Mouse (Mus musculus) CH12.LX (cell line): ENCODE data around the gene Rbm48. TPM values are rescaled to one million over a fixed set of nuclear protein-coding genes. Genes with fewer than 3 reads are reported as not detected.

ENCODE experiments used
- DNase-seq: peaks from one replicate; pipeline ENCODE4 v3.0.0-alpha.2; 2013; ENCODE audit errors: extremely low read depth
- H3K27ac ChIP-seq: 2 replicates; pipeline ENCODE4 v1.5.1; 2012; ENCODE audit warnings: low read depth, mild to moderate bottlenecking, control low read depth, moderate library complexity; ENCODE audit not compliant: insufficient read depth
- H3K27me3 ChIP-seq: replicated peaks from 2 replicates; pipeline ENCODE3; 2012; ENCODE audit warnings: inconsistent platforms
- H3K36me3 ChIP-seq, 2 experiments: replicated peaks in 1 of 2; 2 replicates each; pipeline versions ENCODE3 to v1.6.1; 2012; ENCODE audit warnings: inconsistent platforms in 1 of 2, low read length in 1 of 2, mild to moderate bottlenecking in 1 of 2, mixed read lengths in 1 of 2, moderate library complexity in 1 of 2; ENCODE audit not compliant: control insufficient read depth in 1 of 2, insufficient read depth in 1 of 2
- H3K4me1 ChIP-seq, 2 experiments: 2 replicates each; pipeline ENCODE4 v1.6.1; 2012; ENCODE audit warnings: inconsistent platforms in 1 of 2, moderate library complexity in 1 of 2; ENCODE audit not compliant: insufficient read depth in 2 of 2, control insufficient read depth in 1 of 2
- H3K4me2 ChIP-seq: 2 replicates; pipeline ENCODE4 v1.6.1; 2012; ENCODE audit warnings: low read depth, mild to moderate bottlenecking, control low read depth; ENCODE audit not compliant: poor library complexity, insufficient read depth, severe bottlenecking
- H3K4me3 ChIP-seq, 3 experiments: fragments of 150-350 bp in 1 of 3; sonication (generic) in 1 of 3; replicated peaks in 1 of 3; 2 replicates each; pipeline versions ENCODE3 to v1.5.1; 2011 to 2012; ENCODE audit warnings: low read depth in 2 of 3, low read length in 2 of 3, mild to moderate bottlenecking in 2 of 3, moderate library complexity in 2 of 3, control low read depth in 1 of 3, improper control_type of control experiment in 1 of 3, inconsistent platforms in 1 of 3, mixed read lengths in 1 of 3; ENCODE audit not compliant: poor library complexity in 1 of 3
- H3K79me2 ChIP-seq: replicated peaks from 2 replicates; pipeline ENCODE4 v1.6.1; 2012; ENCODE audit warnings: mild to moderate bottlenecking, moderate library complexity; ENCODE audit not compliant: control insufficient read depth, poor library complexity, insufficient read depth, severe bottlenecking; ENCODE audit errors: extremely low read depth
- H3K9ac ChIP-seq: 2 replicates; pipeline ENCODE4 v1.6.1; 2012; ENCODE audit warnings: low read depth, mild to moderate bottlenecking, control low read depth, moderate library complexity; ENCODE audit not compliant: insufficient read depth
- H3K9me3 ChIP-seq: replicated peaks from 2 replicates; pipeline ENCODE3; 2012; ENCODE audit warnings: low read length, inconsistent platforms, mixed read lengths
- BHLHE40 ChIP-seq: IDR thresholded peaks from 2 replicates; pipeline ENCODE4 v1.6.1; 2011; ENCODE audit warnings: mild to moderate bottlenecking, low read depth, low read length, improper control_type of control experiment
- CHD2 ChIP-seq: IDR thresholded peaks from 2 replicates; pipeline ENCODE4 v1.6.1; 2011; ENCODE audit warnings: low read length, improper control_type of control experiment
- CTCF ChIP-seq, 2 experiments: IDR thresholded peaks in 1 of 2; conservative IDR thresholded peaks in 1 of 2; 2 replicates each; pipeline ENCODE4 v1.5.1; 2011 to 2012; ENCODE audit warnings: low read depth in 2 of 2, low read length in 2 of 2, improper control_type of control experiment in 1 of 2, inconsistent platforms in 1 of 2, mild to moderate bottlenecking in 1 of 2, moderate library complexity in 1 of 2
- E2F4 ChIP-seq: IDR thresholded peaks from 2 replicates; pipeline ENCODE4 v1.6.1; 2011; ENCODE audit warnings: low read depth, low read length, improper control_type of control experiment; ENCODE audit not compliant: insufficient replicate concordance
- HCFC1 ChIP-seq: IDR thresholded peaks from 2 replicates; pipeline ENCODE4 v1.6.1; 2012; ENCODE audit warnings: low read depth, mild to moderate bottlenecking, inconsistent platforms, low read length, improper control_type of control experiment
- JUN ChIP-seq: IDR thresholded peaks from 2 replicates; pipeline ENCODE4 v1.6.1; 2011; ENCODE audit warnings: low read depth, mild to moderate bottlenecking, low read length, improper control_type of control experiment, moderate library complexity; ENCODE audit not compliant: insufficient read depth
- JUND ChIP-seq: conservative IDR thresholded peaks from 2 replicates; pipeline ENCODE4 v1.6.1; 2011; ENCODE audit warnings: low read depth, low read length, improper control_type of control experiment
- MAX ChIP-seq: IDR thresholded peaks from 2 replicates; pipeline ENCODE4 v1.6.1; 2011; ENCODE audit warnings: low read length, improper control_type of control experiment
- MYC ChIP-seq: IDR thresholded peaks from 2 replicates; pipeline ENCODE4 v1.6.1; 2011; ENCODE audit warnings: low read depth, mild to moderate bottlenecking, improper control_type of control experiment, low read length
- NELFE ChIP-seq: IDR thresholded peaks from 2 replicates; pipeline ENCODE4 v1.6.1; 2011; ENCODE audit warnings: low read depth, low read length, improper control_type of control experiment
- PAX5 ChIP-seq: IDR thresholded peaks from 2 replicates; pipeline ENCODE4 v1.6.1; 2012; ENCODE audit warnings: low read length, inconsistent platforms, mixed read lengths
- RAD21 ChIP-seq: IDR thresholded peaks from 2 replicates; pipeline ENCODE4 v1.6.1; 2011; ENCODE audit warnings: low read depth, mild to moderate bottlenecking, low read length, improper control_type of control experiment, moderate library complexity
- SIN3A ChIP-seq: IDR thresholded peaks from 2 replicates; pipeline ENCODE4 v1.6.1; 2012; ENCODE audit warnings: low read length, improper control_type of control experiment, inconsistent platforms
- SMC3 ChIP-seq: IDR thresholded peaks from 2 replicates; pipeline ENCODE4 v1.6.1; 2011; ENCODE audit warnings: low read depth, low read length, improper control_type of control experiment
- UBTF ChIP-seq: IDR thresholded peaks from 2 replicates; pipeline ENCODE4 v1.6.1; 2012; ENCODE audit warnings: low read depth, mild to moderate bottlenecking, inconsistent platforms, low read length, improper control_type of control experiment, moderate library complexity
- USF1 ChIP-seq: IDR thresholded peaks from 2 replicates; pipeline ENCODE4 v1.6.1; 2014; ENCODE audit warnings: low read depth, mild to moderate bottlenecking, inconsistent platforms, low read length, improper control_type of control experiment
- USF2 ChIP-seq: conservative IDR thresholded peaks from 2 replicates; pipeline ENCODE4 v1.6.1; 2011; ENCODE audit warnings: low read depth, low read length, improper control_type of control experiment
- ZC3H11A ChIP-seq: IDR thresholded peaks from 2 replicates; pipeline ENCODE4 v1.6.1; 2012; ENCODE audit warnings: low read depth, mild to moderate bottlenecking, inconsistent platforms, low read length, improper control_type of control experiment
- ZKSCAN1 ChIP-seq: IDR thresholded peaks from 2 replicates; pipeline ENCODE4 v1.6.1; 2012; ENCODE audit warnings: low read depth, inconsistent platforms, low read length, improper control_type of control experiment, borderline replicate concordance
- ZMIZ1 ChIP-seq: IDR thresholded peaks from 2 replicates; pipeline ENCODE4 v1.6.1; 2012; ENCODE audit warnings: low read depth, mild to moderate bottlenecking, inconsistent platforms, low read length, improper control_type of control experiment
- dilution Hi-C: fragments of 300-500 bp; cut with MboI; formaldehyde crosslinking; loops from 2 replicates; pipeline ENCODE4 v1.14.3; 2020; ENCODE audit warnings: low sequenced_read_pairs; ENCODE audit not compliant: extremely low pct_unique_long_range_greater_than_20kb, extremely low pct_ligation_motif_present
- in situ Hi-C: fragments of 300-500 bp; cut with MboI; formaldehyde crosslinking; loops from 3 replicates; pipeline ENCODE4 v1.14.3; 2019; ENCODE audit warnings: low sequenced_read_pairs, low pct_ligation_motif_present, low pct_unique_long_range_greater_than_20kb, mixed read lengths
- polyA plus RNA-seq: library from polyadenylated mRNA; unstranded; fragments of >175 nt; gene quantifications from 2 replicates; pipeline ENCODE4 v1.2.1, GENCODE M21; 2012; ENCODE audit warnings: low read depth; ENCODE audit not compliant: insufficient read length
- total RNA-seq, 2 experiments: library from RNA; depleted of rRNA; stranded (reverse); fragments of 300-350 nt in 1 of 2; fragments of >200 nt in 1 of 2; gene quantifications; 2 replicates each; pipeline ENCODE4 v1.2.3; 2012 to 2014

The Rbm48 gene
- 8.4 and 8.7 TPM in 2 replicates for total RNA-seq (2012; rRNA removed)
- total RNA-seq (2014; rRNA removed), result 15.9 and 17.8 TPM in 2 replicates
- polyA plus RNA-seq, result 11.5 and 14.2 TPM in 2 replicates

GRCm38 (mm10) chr5:3596399-3596766 lies at the start of gene Rbm48:
Gene Rbm48, minus strand, starts transcription at chr5:3596585.
- H3K27me3 ChIP-seq, result no peaks in the 10 kb centered on the region
- H3K27ac ChIP-seq, result peak within 1 kb of the TSS; percentile 57
- peaks cover 0 to 18% of the 10 kb centered on the region in 2 experiments; a peak in 2 of 4 replicates for H3K4me1 ChIP-seq
- H3K4me2 ChIP-seq, result peak within 1 kb of the TSS; percentile 79
- peak within 1 kb of the TSS; percentile 76 for H3K9ac ChIP-seq
- no peaks in the 10 kb centered on the region for H3K9me3 ChIP-seq
- peaks cover 6 to 32% of the 10 kb centered on the region in 2 experiments for H3K36me3 ChIP-seq
- peak; percentile 71 for DNase-seq
- in situ Hi-C loops (no loop called here), dilution Hi-C loops (no loop called here)
- peaks cover 20% of the 10 kb centered on the region for H3K79me2 ChIP-seq
- 0 out of 2 replicates have a peak, but pooled peaks have one; percentile 2 for TF ChIP-seq NELFE
- peak in 1 of 2 experiments; percentile 58; a peak in 3 of 4 replicates for TF ChIP-seq CTCF (conservative IDR thresholded peaks at IDR 0.05 in 1 of 2, IDR thresholded peaks at IDR 0.05 in 1 of 2; ENCODE audit: low read depth in 2 of 2, low read length in 2 of 2)
- no peak for TF ChIP-seq JUN
- no peak for TF ChIP-seq ZKSCAN1
- TF ChIP-seq PAX5, result no peak
- no peak for TF ChIP-seq SIN3A
- no peak for TF ChIP-seq ZC3H11A
- TF ChIP-seq SMC3, result peak; percentile 36
- TF ChIP-seq UBTF, result no peak
- peak; percentile 63 for TF ChIP-seq USF1
- TF ChIP-seq HCFC1, result no peak
- TF ChIP-seq RAD21, result peak; percentile 27
- TF ChIP-seq CHD2, result peak; percentile 49; the same call in 1 of the 2 replicates
- 0 out of 2 replicates have a peak, but pooled peaks have one; percentile 8 for TF ChIP-seq MAX
- TF ChIP-seq MYC, result 0 out of 2 replicates have a peak, but pooled peaks have one; percentile 4
- peak; percentile 45; the same call in 1 of the 2 replicates for TF ChIP-seq USF2
- TF ChIP-seq JUND, result no peak
- peak within 1 kb of the TSS; percentile 96 to 99 (median 97) for H3K4me3 ChIP-seq

GRCm38 (mm10) chr5:3645326-3645725 lies 48.9 kb upstream of the Rbm48 start:
- Histone ChIP-seq H3K4me2 (no peak overlapping the region), H3K27ac (no peak overlapping the region), H3K4me1 (peaks cover 0 to 22% of the 10 kb centered on the region in 2 experiments; a peak in 2 of 4 replicates), H3K9me3 (no peaks in the 10 kb centered on the region), H3K79me2 (peaks cover 17% of the 10 kb centered on the region), H3K27me3 (no peaks in the 10 kb centered on the region), H3K4me3 (no peak overlapping the region), H3K9ac (no peak overlapping the region), H3K36me3 (peaks cover 31 to 48% of the 10 kb centered on the region in 2 experiments)
- TF ChIP-seq BHLHE40 (no peak), RAD21 (no peak), E2F4 (no peak), SIN3A (no peak), ZMIZ1 (no peak), NELFE (no peak)
- DNase-seq, result no peak
- dilution Hi-C loops (no loop called here), in situ Hi-C loops (loop anchor here (10.0 to 25.0 kb wide), 2 partner anchors 159 to 542 kb away; partner anchors contain the start of genes Ankib1, Krit1 and Mterf1b)
